Mouse (Mus musculus): Measurements from ENCODE around the gene Calhm6. TPM values are rescaled to one million over a fixed set of nuclear protein-coding genes. Genes with fewer than 3 reads are reported as not detected.
A peak's percentile ranks its signal among the peaks of the same experiment; 100 is the strongest.

Calhm6 gene
- total and polyA plus RNA-seq, 2 experiments from 2014 or later = 0.44 to 1.1 TPM

- Histone ChIP-seq H3K4me1 (ENCODE audit: insufficient read depth, low read length) (no peaks in the 10 kb centered on the region), H3K36me3 (ENCODE audit: insufficient read depth, low read length) (no peaks in the 10 kb centered on the region), H3K9ac (replicated peaks; ENCODE audit: low read length, poor library complexity, severe bottlenecking) (no peak overlapping the region), H3K9me3 (ENCODE audit: low read length) (no peaks in the 10 kb centered on the region), H3K4me2 (ENCODE audit: low read depth, low read length, poor library complexity, severe bottlenecking) (no peak overlapping the region), H3K27me3 (ENCODE audit: insufficient read depth, low read length) (no peaks in the 10 kb centered on the region), H3K27ac (ENCODE audit: low read depth, low read length) (no peak overlapping the region), H3K4me3 (ENCODE audit: low read depth, low read length) (no peak overlapping the region)
- no peak for TF ChIP-seq CTCF (IDR thresholded peaks at IDR 0.05)
- ATAC-seq (ENCODE audit: low FRiP score) = no peak
- DNase-seq (ENCODE audit: low spot score) = no peak
These were observed 10.0 kb downstream of the Calhm6 start for GRCm38 (mm10) chr10:34117770-34118169.

DNA sequence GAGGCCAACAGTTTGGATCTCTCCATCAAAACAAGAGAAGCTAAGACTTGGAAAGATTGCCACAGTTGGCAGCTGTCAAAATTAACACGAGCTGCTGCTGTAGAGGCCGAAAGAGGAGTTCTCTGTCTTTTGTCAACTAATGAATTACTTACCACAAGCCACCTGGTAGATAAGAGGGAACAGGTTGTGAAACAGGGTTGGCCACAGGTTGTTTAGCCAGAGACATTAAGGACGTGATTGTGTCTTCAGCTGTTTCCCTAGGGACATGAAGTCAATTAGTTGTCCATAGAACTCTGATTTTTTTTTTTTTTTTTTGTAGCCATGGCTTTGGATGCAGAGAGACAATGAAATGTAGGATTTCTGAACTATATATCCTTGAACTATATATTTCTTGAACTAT, 10.7 kb downstream of the Calhm6 start:
- WGBS = 74% methylated on average over 3 of the region's 3 CpGs
- no peaks in the 10 kb centered on the region for H3K4me1 ChIP-seq (ENCODE audit: insufficient read depth, low read length)
- ATAC-seq (ENCODE audit: low FRiP score) = no peak
- DNase-seq (ENCODE audit: low spot score) = no peak
- H3K9me3 ChIP-seq (ENCODE audit: low read length) = no peaks in the 10 kb centered on the region
- H3K9ac ChIP-seq (replicated peaks; ENCODE audit: low read length, poor library complexity, severe bottlenecking) = no peak overlapping the region
- H3K27ac ChIP-seq (ENCODE audit: low read depth, low read length) = no peak overlapping the region
- H3K4me2 ChIP-seq (ENCODE audit: low read depth, low read length, poor library complexity, severe bottlenecking) = no peak overlapping the region
- H3K4me3 ChIP-seq (ENCODE audit: low read depth, low read length) = no peak overlapping the region
- H3K27me3 ChIP-seq (ENCODE audit: insufficient read depth, low read length) = no peaks in the 10 kb centered on the region
- H3K36me3 ChIP-seq (ENCODE audit: insufficient read depth, low read length) = no peaks in the 10 kb centered on the region
- no peak for TF ChIP-seq CTCF (IDR thresholded peaks at IDR 0.05)

GRCm38 (mm10) chr10:34111964-34112738, 15.6 kb downstream of the Calhm6 start:
- H3K4me3 ChIP-seq (ENCODE audit: low read depth, low read length) = no peak overlapping the region
- H3K27me3 ChIP-seq (ENCODE audit: insufficient read depth, low read length) = no peaks in the 10 kb centered on the region
- no peaks in the 10 kb centered on the region for H3K36me3 ChIP-seq (ENCODE audit: insufficient read depth, low read length)
- WGBS = 85% methylated on average over 4 of the region's 4 CpGs
- H3K4me2 ChIP-seq (ENCODE audit: low read depth, low read length, poor library complexity, severe bottlenecking) = no peak overlapping the region
- H3K27ac ChIP-seq (ENCODE audit: low read depth, low read length) = no peak overlapping the region
- no peak for TF ChIP-seq CTCF (IDR thresholded peaks at IDR 0.05)
- no peak overlapping the region for H3K9ac ChIP-seq (replicated peaks; ENCODE audit: low read length, poor library complexity, severe bottlenecking)
- DNase-seq (ENCODE audit: low spot score) = no peak
- no peak for ATAC-seq (ENCODE audit: low FRiP score)
- H3K9me3 ChIP-seq (ENCODE audit: low read length) = no peaks in the 10 kb centered on the region
- H3K4me1 ChIP-seq (ENCODE audit: insufficient read depth, low read length) = no peaks in the 10 kb centered on the region

DNA sequence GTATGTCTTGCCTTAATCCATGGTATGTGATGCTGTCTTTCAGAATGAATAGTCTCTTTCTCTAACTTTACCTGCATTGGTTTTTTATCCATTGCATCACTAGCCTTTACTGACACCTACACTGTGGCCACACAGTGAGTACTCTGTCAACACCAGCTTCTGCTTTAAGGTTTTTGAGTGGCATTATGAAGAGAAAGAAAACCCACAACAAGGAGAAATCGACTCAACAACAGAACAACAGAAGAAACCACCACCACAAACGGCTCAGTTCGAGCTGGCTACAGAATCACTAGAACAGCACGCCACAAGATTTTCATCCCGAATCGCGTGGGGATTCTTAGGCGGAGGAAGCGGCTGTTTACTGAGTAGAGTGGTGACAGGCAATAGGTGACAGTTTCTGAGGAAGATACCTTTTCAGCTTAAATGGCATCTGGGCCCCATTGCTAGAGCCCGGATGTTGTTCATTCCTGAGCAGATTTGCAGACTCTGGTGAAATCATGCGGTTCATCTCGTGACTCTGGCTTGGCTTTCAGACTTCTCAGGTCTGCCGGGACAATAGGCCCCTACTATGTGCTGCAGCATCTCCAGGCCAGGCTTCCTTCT, 16.8 kb downstream of the Calhm6 start:
- Histone ChIP-seq H3K9me3 (ENCODE audit: low read length) (no peaks in the 10 kb centered on the region), H3K4me1 (ENCODE audit: insufficient read depth, low read length) (no peaks in the 10 kb centered on the region), H3K9ac (replicated peaks; ENCODE audit: low read length, poor library complexity, severe bottlenecking) (no peak overlapping the region), H3K4me3 (ENCODE audit: low read depth, low read length) (no peak overlapping the region), H3K27me3 (ENCODE audit: insufficient read depth, low read length) (no peaks in the 10 kb centered on the region), H3K4me2 (ENCODE audit: low read depth, low read length, poor library complexity, severe bottlenecking) (no peak overlapping the region), H3K27ac (ENCODE audit: low read depth, low read length) (no peak overlapping the region), H3K36me3 (ENCODE audit: insufficient read depth, low read length) (no peaks in the 10 kb centered on the region)
- 84% methylated on average over 13 of the region's 13 CpGs for WGBS
- no peak for TF ChIP-seq CTCF (IDR thresholded peaks at IDR 0.05)
- DNase-seq (ENCODE audit: low spot score) (no peak), ATAC-seq (ENCODE audit: low FRiP score) (no peak)

GRCm38 (mm10) chr10:34096418-34096883, 31.3 kb downstream of the Calhm6 start, which contains the start of gene Calhm5:
Gene Calhm5 (minus strand): TSS chr10:34096519.
- H3K27ac ChIP-seq (ENCODE audit: low read depth, low read length) = peak within 1 kb of the TSS; percentile 38; the same call in 1 of the 2 replicates
- no peaks in the 10 kb centered on the region for H3K36me3 ChIP-seq (ENCODE audit: insufficient read depth, low read length)
- ATAC-seq (ENCODE audit: low FRiP score) (peak; percentile 81), DNase-seq (ENCODE audit: low spot score) (peak; percentile 57)
- no peaks in the 10 kb centered on the region for H3K4me1 ChIP-seq (ENCODE audit: insufficient read depth, low read length)
- 0 out of 2 replicates have a peak within 1 kb of the TSS, but pooled peaks have one; percentile 8 for H3K9ac ChIP-seq (replicated peaks; ENCODE audit: low read length, poor library complexity, severe bottlenecking)
- H3K4me3 ChIP-seq (ENCODE audit: low read depth, low read length) = peak within 1 kb of the TSS; percentile 23
- TF ChIP-seq CTCF (IDR thresholded peaks at IDR 0.05) = peak; percentile 72
- WGBS = 21% methylated on average over 9 of the region's 9 CpGs
- no peaks in the 10 kb centered on the region for H3K9me3 ChIP-seq (ENCODE audit: low read length)
- H3K4me2 ChIP-seq (ENCODE audit: low read depth, low read length, poor library complexity, severe bottlenecking) = peak within 1 kb of the TSS; percentile 43
- H3K27me3 ChIP-seq (ENCODE audit: insufficient read depth, low read length) = no peaks in the 10 kb centered on the region

DNA sequence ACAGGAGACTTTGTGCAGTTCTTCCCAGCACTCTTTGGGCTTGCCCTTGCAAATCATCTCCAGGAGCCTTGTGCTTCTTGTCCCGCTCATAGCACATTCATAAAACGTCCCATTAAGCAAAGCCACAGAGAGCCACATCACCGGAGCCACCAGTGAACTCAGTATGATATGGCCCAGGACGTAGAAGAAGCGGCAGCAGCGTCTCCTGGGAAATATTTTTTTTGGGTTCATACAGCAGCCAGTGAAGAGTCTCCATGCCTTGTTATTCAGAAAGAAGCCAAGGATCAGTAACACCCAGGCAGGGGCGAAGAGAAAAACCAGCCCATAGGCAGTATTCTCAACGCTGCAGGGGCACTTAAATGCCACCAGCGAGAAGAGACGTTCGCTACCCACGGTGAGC, 31.8 kb downstream of the Calhm6 start:
- H3K36me3 ChIP-seq (ENCODE audit: insufficient read depth, low read length) = no peaks in the 10 kb centered on the region
- no peak for DNase-seq (ENCODE audit: low spot score)
- no peaks in the 10 kb centered on the region for H3K4me1 ChIP-seq (ENCODE audit: insufficient read depth, low read length)
- H3K4me2 ChIP-seq (ENCODE audit: low read depth, low read length, poor library complexity, severe bottlenecking) = peak overlapping the region; percentile 43
- no peak for TF ChIP-seq CTCF (IDR thresholded peaks at IDR 0.05)
- H3K9me3 ChIP-seq (ENCODE audit: low read length) = no peaks in the 10 kb centered on the region
- H3K9ac ChIP-seq (replicated peaks; ENCODE audit: low read length, poor library complexity, severe bottlenecking) = 0 out of 2 replicates have a peak overlapping the region, but pooled peaks have one; percentile 8
- 52% methylated on average over 12 of the region's 12 CpGs for WGBS
- no peak for ATAC-seq (ENCODE audit: low FRiP score)
- H3K27ac ChIP-seq (ENCODE audit: low read depth, low read length) = peak overlapping the region; percentile 38; the same call in 1 of the 2 replicates
- no peaks in the 10 kb centered on the region for H3K27me3 ChIP-seq (ENCODE audit: insufficient read depth, low read length)
- peak overlapping the region; percentile 23 for H3K4me3 ChIP-seq (ENCODE audit: low read depth, low read length)

All from midbrain, postnatal 0 days (tissue).